Mouse (Mus musculus) erythroblast, embryonic 14.5 days (primary cell): ENCODE measurements around the gene Tm7sf3.

Source experiments
- GATA1 ChIP-seq: IDR thresholded peaks from 2 replicates; pipeline ENCODE4 v1.6.1; 2012; ENCODE audit warnings: low read length, inconsistent platforms, mixed read lengths
- TAL1 ChIP-seq: IDR thresholded peaks from 3 replicates; pipeline ENCODE4 v1.6.1; 2012; ENCODE audit warnings: low read length, inconsistent platforms, mixed read lengths

GRCm38 (mm10) chr6:146630961-146631360, 11.7 kb downstream of the Tm7sf3 start:
- TF ChIP-seq GATA1 (no peak), TAL1 (no peak)
